Mouse (Mus musculus): Measurements from ENCODE around the gene Vps50. TPM values are rescaled to one million over a fixed set of nuclear protein-coding genes. Genes with fewer than 3 reads are reported as not detected.

The Vps50 gene
- total RNA-seq, 1 experiment from 2014 or later: 48.2 TPM

DNA sequence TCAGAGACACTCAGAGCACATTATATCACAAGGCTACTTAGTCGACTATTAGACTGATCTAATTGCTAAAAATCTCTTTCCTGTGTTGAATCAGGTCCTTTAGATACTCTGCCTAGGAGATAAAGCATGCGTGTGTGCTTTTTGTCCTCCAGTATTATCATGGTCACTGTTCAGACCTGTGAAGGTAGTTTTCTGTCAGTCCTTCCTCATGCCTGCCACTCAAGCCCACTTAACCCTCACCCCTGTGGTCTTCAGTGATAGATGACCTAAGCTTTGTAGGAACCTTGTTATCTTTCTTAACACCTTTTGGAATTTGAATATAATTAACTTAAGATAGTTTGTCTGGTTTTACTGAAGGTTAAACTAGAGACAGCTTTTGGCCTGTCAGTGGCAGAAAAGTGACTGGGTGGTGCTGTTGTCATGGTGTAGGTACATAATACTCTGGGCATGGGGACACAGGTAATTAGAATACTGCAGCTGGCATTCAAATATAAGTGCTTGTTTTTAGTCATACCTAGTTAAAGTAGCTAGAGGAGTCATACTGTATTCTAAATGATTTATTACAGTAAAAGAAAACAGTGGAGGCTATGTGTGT is 74.1 kb downstream of the Vps50 start:
- no peak for ATAC-seq (replicated peaks in 1 of 2; ENCODE audit: insufficient read depth in 1 of 2, low FRiP score in 2 of 2, low TSS enrichment in 1 of 2, low read depth in 1 of 2, poor library complexity in 2 of 2, severe bottlenecking in 2 of 2)

DNA sequence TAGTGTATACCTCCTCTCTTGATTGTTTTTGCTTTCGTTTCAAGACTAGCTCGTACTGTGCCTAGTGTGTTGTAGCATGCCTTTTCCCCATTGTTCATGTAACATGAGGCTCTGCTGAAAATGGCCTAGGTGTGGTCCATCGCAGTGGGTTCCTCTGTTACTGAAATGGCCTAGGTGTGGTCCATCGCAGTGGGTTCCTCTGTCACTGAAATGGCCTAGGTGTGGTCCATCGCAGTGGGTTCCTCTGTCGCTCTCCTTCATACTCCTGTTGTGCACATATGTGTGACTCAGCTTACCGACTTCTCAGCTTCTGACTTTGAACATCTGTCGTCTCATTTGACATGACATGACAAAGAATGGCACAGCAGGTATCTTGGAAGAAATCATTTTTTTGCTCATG is 75.6 kb downstream of the Vps50 start:
- ATAC-seq (replicated peaks in 1 of 2; ENCODE audit: insufficient read depth in 1 of 2, low FRiP score in 2 of 2, low TSS enrichment in 1 of 2, low read depth in 1 of 2, poor library complexity in 2 of 2, severe bottlenecking in 2 of 2): no peak

DNA sequence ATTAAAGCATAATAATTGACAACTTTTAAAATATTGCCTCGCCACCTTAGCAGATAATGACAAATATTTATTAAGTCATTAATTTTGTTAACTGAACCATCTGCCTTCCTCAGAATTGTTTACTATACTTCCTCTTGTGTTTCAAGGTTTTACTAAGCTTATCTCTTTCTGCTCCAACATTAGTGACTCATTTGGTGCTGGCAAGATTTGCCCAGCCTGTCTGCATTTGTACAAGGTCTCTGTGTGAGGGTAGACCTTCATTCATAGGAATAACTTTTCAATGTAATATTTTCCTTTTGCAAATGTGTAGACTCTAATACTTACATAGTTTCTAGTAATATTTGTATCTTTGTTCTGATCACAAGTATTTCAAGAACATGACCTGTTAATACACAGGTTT is 87.2 kb downstream of the Vps50 start:
- ATAC-seq (replicated peaks in 1 of 2; ENCODE audit: insufficient read depth in 1 of 2, low FRiP score in 2 of 2, low TSS enrichment in 1 of 2, low read depth in 1 of 2, poor library complexity in 2 of 2, severe bottlenecking in 2 of 2): no peak

- ATAC-seq (replicated peaks in 1 of 2; ENCODE audit: insufficient read depth in 1 of 2, low FRiP score in 2 of 2, low TSS enrichment in 1 of 2, low read depth in 1 of 2, poor library complexity in 2 of 2, severe bottlenecking in 2 of 2): no peak
Measured at GRCm38 (mm10) chr6:3590289-3590904, 92.2 kb downstream of the Vps50 start.

DNA sequence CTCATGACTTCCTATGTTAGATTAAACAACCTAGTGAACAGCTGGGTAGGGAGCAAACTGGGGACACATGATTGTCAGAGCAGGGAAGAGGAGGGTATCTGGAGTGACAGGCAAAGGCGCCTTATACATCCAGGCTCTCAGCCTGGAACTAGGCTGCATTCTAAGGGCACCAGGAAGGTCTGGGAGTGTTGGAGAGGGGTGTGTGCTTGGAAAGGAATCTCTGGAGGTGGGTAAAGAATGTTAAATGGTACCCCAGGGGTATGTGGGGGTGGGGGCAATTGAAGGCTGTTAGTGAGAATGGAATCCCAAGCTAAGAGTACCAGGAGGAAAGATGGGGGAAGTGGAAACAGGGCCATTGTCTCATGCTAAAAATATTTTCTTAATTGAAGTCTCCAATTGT is 96.1 kb downstream of the Vps50 start:
- no peak for ATAC-seq (replicated peaks in 1 of 2; ENCODE audit: insufficient read depth in 1 of 2, low FRiP score in 2 of 2, low TSS enrichment in 1 of 2, low read depth in 1 of 2, poor library complexity in 2 of 2, severe bottlenecking in 2 of 2)

DNA sequence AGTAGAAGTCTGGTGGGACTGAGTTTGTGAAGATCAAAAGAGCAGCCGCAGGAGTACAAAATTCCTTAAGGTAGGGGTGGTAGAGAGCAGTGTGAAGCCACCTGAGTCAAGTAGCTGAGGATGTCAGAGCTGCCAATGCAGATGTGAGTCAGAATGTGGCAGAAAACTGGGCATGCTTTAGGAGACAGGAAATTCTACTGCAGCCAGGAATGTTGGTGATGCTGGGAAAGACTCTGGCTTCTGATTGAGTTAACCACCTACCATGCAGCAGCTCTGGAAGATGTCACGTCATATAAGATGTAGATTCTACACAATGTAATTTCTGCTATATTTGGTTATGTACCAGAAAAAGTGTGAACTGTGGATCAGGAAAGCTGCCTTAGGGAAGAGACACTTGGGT is 114.6 kb downstream of the Vps50 start:
- ATAC-seq (replicated peaks in 1 of 2; ENCODE audit: insufficient read depth in 1 of 2, low FRiP score in 2 of 2, low TSS enrichment in 1 of 2, low read depth in 1 of 2, poor library complexity in 2 of 2, severe bottlenecking in 2 of 2): no peak

DNA sequence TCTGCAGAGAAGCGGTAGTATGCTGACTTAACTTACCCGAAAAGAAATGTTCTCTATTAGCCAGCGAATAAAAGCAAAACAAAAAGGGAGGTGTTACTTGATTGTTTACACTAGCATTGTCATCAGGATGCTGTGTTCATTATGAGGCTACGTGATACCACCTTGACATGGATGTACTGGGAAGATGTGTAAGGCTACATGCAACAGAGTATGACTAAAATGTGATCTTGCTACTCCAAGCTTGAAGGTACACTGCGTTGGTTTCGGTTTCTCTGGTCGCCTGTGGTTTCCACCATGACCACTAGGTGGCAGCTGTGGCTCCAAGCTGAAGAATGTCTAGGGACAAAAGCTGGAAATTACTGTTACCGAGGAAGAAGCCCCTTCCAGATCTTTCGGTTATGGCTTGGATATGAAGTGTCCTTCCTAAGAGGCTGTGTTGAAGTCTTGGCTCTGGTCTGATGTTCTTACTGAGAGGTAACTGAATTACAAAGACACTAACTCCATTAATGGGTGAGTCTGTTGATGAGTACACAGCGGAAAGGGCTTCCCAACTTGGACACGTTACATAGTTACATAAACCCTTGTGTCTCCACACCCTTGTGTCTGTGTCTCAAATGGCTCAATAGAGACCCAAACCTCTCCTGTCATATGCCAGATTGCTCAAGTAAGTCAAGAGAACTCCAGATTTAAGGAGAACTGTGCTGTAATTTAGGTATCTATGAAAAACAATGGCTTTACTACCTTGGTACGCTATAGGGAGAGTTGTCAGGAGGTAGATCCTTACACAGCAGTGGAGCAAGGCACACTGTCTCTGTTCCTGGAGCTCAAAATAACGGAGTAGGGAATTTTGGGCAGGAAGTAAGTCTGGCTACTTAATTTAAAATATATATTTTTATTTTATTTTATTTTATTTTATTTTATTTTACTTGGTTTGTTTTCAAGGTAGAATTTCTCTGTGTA is 122.5 kb downstream of the Vps50 start:
- ATAC-seq (replicated peaks in 1 of 2; ENCODE audit: insufficient read depth in 1 of 2, low FRiP score in 2 of 2, low TSS enrichment in 1 of 2, low read depth in 1 of 2, poor library complexity in 2 of 2, severe bottlenecking in 2 of 2): peak; percentile 99 to 100

Other genes with a start within 250 kb of the Vps50 start
- gene Samd9l, start 98.8 kb upstream of the Vps50 start, total RNA-seq (2017): 74.7 and 101 TPM in 2 replicates
- gene Hepacam2, start 84 bp upstream of the Vps50 start, total RNA-seq (2017): not detected in 2 replicates